Mouse (Mus musculus) forebrain, postnatal 0 days (tissue): ENCODE data around the gene Nfkbid. TPM values are rescaled to one million over a fixed set of nuclear protein-coding genes. Genes with fewer than 3 reads are reported as not detected.

ENCODE experiments used
- ATAC-seq: fragments of 200-750 bp; cut with Nextera tagmentation; 2 replicates; pipeline ENCODE4 v1.8.0; 2017; ENCODE audit warnings: mild to moderate bottlenecking, moderate library complexity
- DNase-seq: peaks from one replicate; pipeline ENCODE4 v3.0.0-alpha.2; 2015
- H3K27ac ChIP-seq: fragments of 300-500 bp; sonication (generic); 2 replicates; pipeline ENCODE4 v1.5.1; 2014; ENCODE audit warnings: low read depth, mild to moderate bottlenecking, antibody characterized with exemption, low read length, moderate library complexity, mixed read lengths
- H3K27me3 ChIP-seq: fragments of 300-500 bp; sonication (generic); 2 replicates; pipeline ENCODE4 v1.6.1; 2014; ENCODE audit warnings: mild to moderate bottlenecking, low read length, mixed read lengths; ENCODE audit not compliant: insufficient read depth
- H3K36me3 ChIP-seq: fragments of 300-500 bp; sonication (generic); 2 replicates; pipeline ENCODE4 v1.6.1; 2014; ENCODE audit warnings: mild to moderate bottlenecking, moderate library complexity; ENCODE audit not compliant: insufficient read depth
- H3K4me1 ChIP-seq: fragments of 300-500 bp; sonication (generic); 2 replicates; pipeline ENCODE4 v1.6.1; 2014; ENCODE audit warnings: antibody characterized with exemption; ENCODE audit not compliant: insufficient read depth
- H3K4me2 ChIP-seq: fragments of 300-500 bp; sonication (generic); 2 replicates; pipeline ENCODE4 v1.6.1; 2014; ENCODE audit warnings: low read depth, mild to moderate bottlenecking, moderate library complexity
- H3K4me3 ChIP-seq: fragments of 300-500 bp; sonication (generic); 2 replicates; pipeline ENCODE4 v1.5.1; 2014; ENCODE audit warnings: low read depth, low read length, mixed read lengths
- H3K9ac ChIP-seq: fragments of 300-500 bp; sonication (generic); 2 replicates; pipeline ENCODE4 v1.6.1; 2014; ENCODE audit warnings: mild to moderate bottlenecking
- H3K9me3 ChIP-seq: fragments of 300-500 bp; sonication (generic); 2 replicates; pipeline ENCODE4 v1.6.1; 2016; ENCODE audit warnings: low read length
- CTCF ChIP-seq: sonication (generic); IDR thresholded peaks from 2 replicates; pipeline ENCODE4 v1.5.1; 2016; ENCODE audit warnings: antibody characterized with exemption, control low read depth, low read depth
- WGBS: fragments of 180-500 bp; shearing (Covaris S2); extraction: QIAGEN DNeasy Blood & Tissue Kit; methylation state at CpG from one replicate; pipeline ENCODE4 v1.1.7; 2014; 5-methylcytosine and 5-hydroxymethylcytosine counted together
- polyA plus RNA-seq: library from polyadenylated mRNA; unstranded; fragments of >200 nt; fragmentation: Nextera tagmentation; extraction: Ambion mirVana; gene quantifications from 2 replicates; pipeline ENCODE4 v1.2.1, GENCODE M21; 2015
- total RNA-seq: library from RNA; depleted of rRNA; stranded (reverse); fragments of >200 nt; gene quantifications from 2 replicates; pipeline ENCODE4 v1.2.3, GENCODE M21; 2014

Gene Nfkbid
- total and polyA plus RNA-seq, 2 experiments from 2014 or later = 1.7 to 3.4 TPM

DNA sequence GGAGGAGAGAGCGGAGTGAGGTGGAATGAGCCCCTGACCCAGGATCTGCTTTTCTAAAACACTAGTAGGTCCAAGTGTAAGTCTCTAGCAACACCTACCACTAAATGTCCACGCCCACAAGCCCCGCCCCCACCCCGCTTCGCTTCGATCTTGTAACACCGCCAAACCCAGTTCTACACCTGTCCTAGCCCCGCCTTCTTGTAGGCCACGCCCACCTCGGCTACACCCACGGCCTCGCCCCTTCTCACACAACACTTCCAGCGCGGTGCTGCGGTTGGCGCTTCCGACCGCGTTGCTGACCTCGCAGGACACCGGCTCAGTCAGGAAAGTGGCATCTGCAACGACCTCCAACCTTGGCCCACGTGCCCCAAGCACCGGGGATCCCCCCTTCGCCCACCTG, 32.2 kb downstream of the Nfkbid start:
- Histone ChIP-seq H3K4me1 (peaks cover 4% of the 10 kb centered on the region; the same call in 1 of the 2 replicates), H3K36me3 (no peaks in the 10 kb centered on the region), H3K9ac (no peak overlapping the region), H3K4me3 (0 out of 2 replicates have a peak overlapping the region, but pooled peaks have one; percentile 2), H3K4me2 (0 out of 2 replicates have a peak overlapping the region, but pooled peaks have one; percentile 8), H3K27me3 (peaks cover 57% of the 10 kb centered on the region), H3K27ac (no peak overlapping the region), H3K9me3 (0 out of 2 replicates have a peak, but pooled peaks cover 4% of the 10 kb centered on the region)
- TF ChIP-seq CTCF = no peak
- WGBS = 2% methylated on average over 25 of the region's 25 CpGs
- ATAC-seq = no peak
- no peak for DNase-seq

DNA sequence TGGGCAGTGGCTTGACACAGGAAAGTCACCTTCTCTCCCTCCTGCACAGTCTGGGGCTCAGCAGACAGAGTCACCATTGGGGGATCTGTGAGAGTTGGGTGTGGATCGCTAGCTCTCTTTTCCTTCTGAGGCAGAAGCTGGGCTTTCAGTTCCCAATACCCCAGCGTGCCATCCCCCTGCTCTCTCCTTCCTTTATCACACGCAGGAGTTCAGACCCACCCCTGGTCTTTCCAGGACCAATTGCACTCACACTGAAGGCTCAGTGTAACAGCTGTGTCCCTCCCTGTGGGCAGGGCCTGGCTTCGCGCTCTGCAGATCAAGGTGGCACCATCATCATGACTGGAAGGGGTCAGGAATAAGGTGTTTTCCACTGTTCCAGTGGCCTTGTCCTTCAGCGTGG, 32.7 kb downstream of the Nfkbid start:
- Histone ChIP-seq H3K9ac (no peak overlapping the region), H3K4me3 (no peak overlapping the region), H3K27me3 (peaks cover 60% of the 10 kb centered on the region), H3K9me3 (0 out of 2 replicates have a peak, but pooled peaks cover 4% of the 10 kb centered on the region), H3K27ac (no peak overlapping the region), H3K4me2 (no peak overlapping the region), H3K4me1 (peaks cover 4% of the 10 kb centered on the region; the same call in 1 of the 2 replicates), H3K36me3 (no peaks in the 10 kb centered on the region)
- ATAC-seq (no peak), DNase-seq (no peak)
- WGBS = 10% methylated on average over 6 of the region's 6 CpGs
- TF ChIP-seq CTCF = no peak

DNA sequence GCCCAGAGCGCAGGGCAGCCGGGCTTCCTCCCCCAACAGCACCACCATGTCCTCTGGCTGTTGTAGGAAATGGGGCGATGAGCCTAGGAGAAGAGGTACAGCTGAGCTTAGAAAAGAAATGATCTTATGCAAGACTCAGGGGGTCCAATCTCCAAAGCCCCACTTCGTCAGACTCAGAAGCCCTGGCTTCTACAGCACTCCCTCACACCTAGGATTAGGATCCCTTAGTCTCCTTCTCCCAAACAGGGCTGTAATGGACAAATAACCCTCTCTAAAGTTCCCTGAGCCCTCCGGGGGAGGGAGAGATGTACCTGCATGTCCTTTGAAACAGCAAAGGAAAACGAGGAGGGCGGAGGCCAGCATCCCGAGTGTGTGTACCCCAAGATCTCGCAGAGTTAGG, 35.0 kb downstream of the Nfkbid start:
- DNase-seq = no peak
- no peak for TF ChIP-seq CTCF
- Histone ChIP-seq H3K4me3 (peak overlapping the region; percentile 11; the same call in 1 of the 2 replicates), H3K4me2 (peak overlapping the region; percentile 42), H3K36me3 (no peaks in the 10 kb centered on the region), H3K27ac (no peak overlapping the region), H3K9ac (no peak overlapping the region), H3K27me3 (peaks cover 82% of the 10 kb centered on the region), H3K4me1 (peaks cover 4% of the 10 kb centered on the region; the same call in 1 of the 2 replicates), H3K9me3 (0 out of 2 replicates have a peak, but pooled peaks cover 4% of the 10 kb centered on the region)
- no peak for ATAC-seq
- 2% methylated on average over 9 of the region's 9 CpGs for WGBS

DNA sequence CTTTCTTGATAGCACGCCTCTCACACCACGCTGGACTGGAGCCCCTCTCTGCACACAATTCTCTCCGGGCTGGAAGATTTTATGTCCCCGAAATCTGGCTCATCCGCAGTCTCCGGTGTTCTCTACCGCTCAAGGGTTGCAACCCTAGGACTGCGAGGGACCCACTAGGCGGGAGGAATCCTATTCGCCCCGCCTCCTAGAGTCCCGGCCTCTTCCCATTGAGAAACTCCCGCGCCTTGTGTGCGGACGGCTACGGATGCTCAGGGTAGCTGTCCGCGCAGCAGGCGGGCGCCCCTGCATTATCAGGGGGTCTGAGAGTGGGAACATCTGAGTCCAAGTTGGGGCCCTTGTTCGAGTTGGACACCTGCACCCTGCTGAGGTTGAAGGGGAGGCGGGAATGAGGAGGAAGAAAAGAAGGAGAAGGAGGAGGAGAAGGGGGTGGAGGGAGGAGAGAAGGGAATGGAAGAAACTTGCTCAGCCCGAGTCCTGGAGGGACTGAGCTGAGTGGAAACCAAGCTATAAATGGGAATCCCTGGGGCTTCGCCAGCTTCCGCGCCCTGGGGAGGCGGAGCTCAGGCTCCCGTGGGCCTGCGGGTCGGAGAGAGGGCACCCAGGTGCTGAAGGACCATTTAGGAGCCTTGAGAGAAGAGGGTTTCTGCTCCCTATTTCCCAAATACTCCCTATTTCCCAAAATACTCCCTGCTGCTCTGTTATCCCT, 35.5 kb downstream of the Nfkbid start:
- ATAC-seq = no peak; the same call in 1 of the 2 replicates
- peak overlapping the region; percentile 42 for H3K4me2 ChIP-seq
- under 1% methylated on average over 30 of the region's 31 CpGs for WGBS
- 0 out of 2 replicates have a peak, but pooled peaks cover 4% of the 10 kb centered on the region for H3K9me3 ChIP-seq
- no peak for DNase-seq
- peak overlapping the region; percentile 11 for H3K4me3 ChIP-seq
- H3K27ac ChIP-seq = no peak overlapping the region
- peaks cover 4% of the 10 kb centered on the region; the same call in 1 of the 2 replicates for H3K4me1 ChIP-seq
- H3K36me3 ChIP-seq = no peaks in the 10 kb centered on the region
- no peak overlapping the region for H3K9ac ChIP-seq
- no peak for TF ChIP-seq CTCF
- H3K27me3 ChIP-seq = peaks cover 82% of the 10 kb centered on the region

DNA sequence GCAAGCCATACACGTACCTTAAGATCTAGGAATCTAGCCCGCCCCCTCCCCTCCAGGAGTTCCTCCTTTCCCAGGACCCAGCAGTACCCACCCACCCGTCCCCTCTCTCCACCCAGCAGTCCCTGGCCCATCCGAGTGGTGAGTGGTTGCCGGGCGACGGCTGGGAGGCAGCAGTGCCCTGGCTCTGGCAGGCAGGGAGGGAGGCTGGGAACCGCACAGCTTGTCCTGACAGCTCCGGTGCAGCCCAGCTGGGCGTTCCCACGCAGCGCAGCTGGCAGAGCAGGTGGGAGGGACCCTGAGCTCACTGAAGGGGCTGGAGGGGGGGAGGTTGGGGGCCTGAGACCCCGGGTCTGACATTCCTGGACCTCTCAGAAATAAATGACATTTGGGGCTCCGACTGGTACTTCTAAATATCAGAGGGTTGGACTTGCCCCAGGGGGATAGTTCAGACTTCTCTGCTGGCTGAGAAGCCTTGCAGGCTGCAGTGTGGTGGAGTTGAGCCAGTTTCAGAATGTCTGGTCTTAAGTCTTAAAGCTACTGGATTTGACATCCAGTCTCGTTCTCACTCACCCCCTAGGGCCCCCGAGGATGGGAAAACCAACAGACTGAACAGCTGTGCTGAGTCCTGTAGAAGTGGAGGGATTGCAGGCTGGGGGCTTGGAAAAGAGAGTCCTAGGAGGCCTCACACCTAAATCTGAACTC, 36.2 kb downstream of the Nfkbid start, which contains the start of the genes Kirrel2 and Nphs1:
TSS of gene Kirrel2 (minus strand) at position 62 of the 702 bp plus-strand sequence.
TSS of gene Nphs1 (plus strand) at position 687 of the 702 bp plus-strand sequence.
- DNase-seq (peak; percentile 56), ATAC-seq (peak; percentile 92)
- no peaks in the 10 kb centered on the region for H3K36me3 ChIP-seq
- H3K4me1 ChIP-seq = peaks cover 4% of the 10 kb centered on the region; the same call in 1 of the 2 replicates
- no peak within 1 kb of the TSS for H3K9ac ChIP-seq
- WGBS = 6% methylated on average over 16 of the region's 16 CpGs
- TF ChIP-seq CTCF = no peak
- H3K4me2 ChIP-seq = peak within 1 kb of the TSS; percentile 42
- no peak within 1 kb of the TSS for H3K27ac ChIP-seq
- H3K4me3 ChIP-seq = peak within 1 kb of the TSS; percentile 11
- H3K9me3 ChIP-seq = 0 out of 2 replicates have a peak, but pooled peaks cover 4% of the 10 kb centered on the region
- peaks cover 77% of the 10 kb centered on the region for H3K27me3 ChIP-seq

DNA sequence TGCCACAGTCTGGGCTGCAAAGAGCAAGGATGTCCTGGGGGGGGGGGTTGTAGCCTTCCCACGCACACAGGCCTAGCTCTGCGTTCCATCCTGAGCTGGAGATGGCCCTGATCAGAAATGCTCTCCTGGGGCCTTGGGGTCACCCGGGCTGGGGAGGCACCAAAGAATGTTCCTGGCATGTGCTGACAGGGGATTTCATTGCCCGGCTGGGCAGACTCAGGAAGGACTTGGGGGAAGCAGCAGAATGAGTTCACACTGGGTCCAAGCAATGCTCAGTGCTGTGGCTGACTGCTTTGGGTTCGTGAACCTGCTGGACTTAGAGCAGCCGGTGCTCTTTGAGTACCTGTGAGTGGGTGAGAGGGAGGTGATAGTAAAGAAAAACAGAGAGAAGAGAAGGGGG, 38.0 kb downstream of the Nfkbid start:
- ATAC-seq (no peak), DNase-seq (no peak)
- Histone ChIP-seq H3K9me3 (0 out of 2 replicates have a peak, but pooled peaks cover 4% of the 10 kb centered on the region), H3K4me1 (peaks cover 4% of the 10 kb centered on the region; the same call in 1 of the 2 replicates), H3K4me2 (no peak overlapping the region), H3K36me3 (no peaks in the 10 kb centered on the region), H3K27me3 (peaks cover 70% of the 10 kb centered on the region), H3K27ac (no peak overlapping the region), H3K4me3 (no peak overlapping the region), H3K9ac (no peak overlapping the region)
- no peak for TF ChIP-seq CTCF
- 33% methylated on average over 6 of the region's 6 CpGs for WGBS
